Mouse (Mus musculus) left cerebral cortex, postnatal 25 days (tissue): ENCODE data around the gene Omt2a. TPM values are rescaled to one million over a fixed set of nuclear protein-coding genes. Genes with fewer than 3 reads are reported as not detected.
A peak's percentile ranks its signal among the peaks of the same experiment; 100 is the strongest.
"Not testable (repeated sequence)": the region's sequence is repeated elsewhere in the genome, so short reads cannot be mapped to it uniquely, and the experiment has no call there.

Experiments used
- DNase-seq, 2 experiments: peaks; one replicate each; pipeline ENCODE4 v3.0.0; 2022; ENCODE audit warnings: low spot score in 2 of 2, mixed read lengths in 1 of 2
- intact Hi-C: fragments of 180-260 bp; cut with DNase I; formaldehyde crosslinking; loops from one replicate; pipeline ENCODE4 v1.15.1; 2025
- total RNA-seq, 2 experiments: library from RNA; stranded (reverse); gene quantifications; 2 replicates each; pipeline ENCODE4 v1.2.3; 2021

Omt2a gene
- total RNA-seq, 2 experiments from 2014 or later: not detected

DNA sequence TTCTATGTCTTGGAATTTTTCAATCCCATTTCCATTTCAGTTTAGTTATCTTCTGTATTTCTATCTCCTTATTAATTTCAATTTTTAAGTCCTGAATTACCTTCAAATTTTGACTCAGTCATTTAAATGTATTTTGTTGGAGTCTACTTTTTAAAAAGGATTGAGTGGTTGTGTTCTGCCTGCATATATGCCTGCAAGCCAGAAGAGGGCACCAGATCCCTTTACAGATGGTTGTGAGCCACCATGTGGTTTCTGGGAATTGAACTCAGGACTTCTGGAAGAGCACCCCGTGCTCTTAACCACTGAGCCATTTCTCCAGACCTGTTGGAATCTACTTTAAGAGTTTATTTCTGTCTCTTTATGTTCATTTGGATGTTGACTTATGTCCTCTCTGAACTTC is 4.9 kb upstream of the Omt2a start:
- intact Hi-C loops: no loop called here
- no peak for DNase-seq

DNA sequence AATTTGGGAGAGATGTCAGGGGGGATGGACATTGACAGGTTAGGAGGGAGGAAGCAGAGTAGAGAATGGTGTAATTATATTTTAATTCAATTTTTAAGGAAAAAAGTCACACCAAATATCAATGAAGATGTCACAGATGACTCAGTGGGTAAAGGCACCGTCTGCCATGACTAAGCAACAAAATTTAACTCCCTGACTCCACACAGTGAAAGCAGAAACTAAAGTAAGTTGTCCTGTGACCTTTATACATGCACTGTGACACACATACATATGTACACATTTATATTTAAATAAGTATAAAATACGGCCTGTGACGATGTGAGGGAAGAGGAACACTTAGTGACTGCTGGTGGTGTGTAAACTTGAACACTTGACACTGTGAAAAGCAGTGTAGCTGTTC is 6.5 kb downstream of the Omt2a start:
- DNase-seq, intact Hi-C loops: not testable (repeated sequence)

DNA sequence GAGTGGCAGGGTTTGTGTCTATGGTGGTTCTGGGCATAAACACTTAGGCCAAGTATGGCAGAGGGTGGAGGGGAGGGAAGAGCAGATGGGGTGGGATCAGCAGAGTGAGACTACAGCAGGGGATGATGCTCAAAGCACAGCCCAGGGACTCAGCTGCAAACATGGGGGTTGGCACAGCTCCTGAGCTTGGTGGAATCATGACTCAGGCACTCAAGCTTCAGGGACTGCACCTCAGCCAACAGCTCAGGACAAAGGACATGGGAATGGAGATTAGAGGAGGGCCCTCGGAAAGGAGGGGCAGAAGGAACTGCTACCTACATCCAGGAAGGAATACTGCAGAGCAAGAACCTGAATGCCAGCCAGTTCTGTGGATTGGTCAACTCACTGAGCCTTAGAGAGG is 15.5 kb downstream of the Omt2a start:
- intact Hi-C loops: loop anchor here (10.0 kb wide), 1 partner anchor 46 kb away; no protein-coding TSS in a partner anchor

DNA sequence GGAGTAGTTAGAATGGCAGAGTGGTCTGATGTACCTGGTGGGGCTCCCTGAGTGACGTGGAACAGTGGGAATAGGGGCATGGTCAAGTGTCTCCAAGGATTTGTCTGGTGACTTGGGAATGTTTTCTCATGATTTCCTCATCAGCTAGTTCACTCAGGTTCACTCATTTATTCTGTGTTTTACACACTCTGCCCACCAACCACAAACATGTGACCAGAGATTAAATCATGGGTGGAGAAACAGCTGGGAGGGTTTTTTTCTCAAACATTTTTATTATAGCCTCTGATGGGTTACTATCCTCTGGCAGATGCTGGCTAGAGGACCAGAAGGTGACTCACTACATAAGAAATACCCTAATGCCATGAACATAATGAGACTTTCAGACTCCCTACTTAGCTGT is 16.4 kb downstream of the Omt2a start:
- intact Hi-C loops: loop anchor here (10.0 kb wide), 1 partner anchor 47 kb away; no protein-coding TSS in a partner anchor

More for the DNA sequence above, 15.5 kb downstream of the Omt2a start:
- not testable (repeated sequence) for DNase-seq

DNA sequence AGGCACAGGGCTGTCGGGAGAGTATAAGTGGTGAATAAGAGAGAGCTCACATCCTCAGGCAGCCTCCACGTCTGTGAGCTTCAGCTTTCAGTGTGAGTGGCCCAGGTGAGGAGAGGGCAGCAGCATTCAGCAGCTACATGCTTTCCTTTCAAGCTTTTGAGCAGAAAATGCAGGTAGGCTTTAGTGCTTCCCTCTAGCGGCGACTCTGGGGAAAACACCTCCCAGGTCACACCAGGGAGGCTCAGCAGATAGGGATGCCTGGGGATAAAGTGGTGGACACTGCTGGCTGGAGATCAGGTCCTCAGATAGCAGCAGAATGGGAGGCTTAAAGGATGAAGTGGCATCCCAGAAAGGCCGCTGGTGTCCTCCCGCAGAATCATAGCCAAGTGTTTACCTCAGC is 18.5 kb downstream of the Omt2a start:
- intact Hi-C loops: loop anchor here (10.0 kb wide), 1 partner anchor 49 kb away; no protein-coding TSS in a partner anchor
- peak; percentile 10 to 48 for DNase-seq

More for the DNA sequence above, 16.4 kb downstream of the Omt2a start:
- no peak for DNase-seq

DNA sequence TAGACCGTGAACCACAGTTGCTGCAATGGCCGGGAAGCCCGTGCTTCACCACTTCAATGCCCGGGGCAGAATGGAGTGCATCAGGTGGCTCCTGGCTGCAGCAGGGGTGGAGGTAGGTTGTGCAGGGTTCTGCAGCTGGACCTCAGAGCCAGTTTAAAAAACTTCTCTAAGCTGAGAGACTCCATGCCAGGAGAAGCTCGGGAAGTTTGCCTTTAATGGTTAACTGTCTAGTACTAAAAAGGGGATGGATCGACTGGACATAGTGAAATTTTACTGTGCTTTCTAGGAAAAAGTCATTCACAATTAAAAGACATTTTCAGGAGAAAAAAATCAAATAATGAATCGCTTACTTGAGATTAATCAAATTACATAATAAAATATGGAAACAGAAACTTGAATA is 19.8 kb downstream of the Omt2a start:
- intact Hi-C loops: loop anchor here (10.0 kb wide), 1 partner anchor 50 kb away; no protein-coding TSS in a partner anchor
- not testable (repeated sequence) for DNase-seq

DNA sequence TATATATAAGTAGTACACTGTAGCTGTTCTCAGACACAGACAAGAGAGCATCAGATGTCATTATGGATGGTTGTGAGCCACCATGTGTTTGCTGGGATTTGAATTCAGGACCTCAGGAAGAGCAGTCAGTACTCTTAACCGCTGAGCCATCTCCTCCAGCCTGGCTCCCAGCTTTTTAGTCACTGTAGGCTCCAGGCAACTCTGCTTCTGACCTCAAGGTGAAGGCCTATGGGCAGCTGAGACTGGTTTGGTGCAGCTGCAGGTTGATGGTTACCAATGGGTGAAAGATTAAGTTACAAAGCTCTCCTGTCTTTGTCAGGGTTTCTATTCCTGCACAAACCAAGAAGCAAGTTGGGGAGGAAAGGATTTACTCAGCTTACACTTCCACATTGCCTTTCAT is 20.9 kb downstream of the Omt2a start:
- intact Hi-C loops: loop anchor here (10.0 kb wide), 1 partner anchor 51 kb away; no protein-coding TSS in a partner anchor
- not testable (repeated sequence) for DNase-seq

DNA sequence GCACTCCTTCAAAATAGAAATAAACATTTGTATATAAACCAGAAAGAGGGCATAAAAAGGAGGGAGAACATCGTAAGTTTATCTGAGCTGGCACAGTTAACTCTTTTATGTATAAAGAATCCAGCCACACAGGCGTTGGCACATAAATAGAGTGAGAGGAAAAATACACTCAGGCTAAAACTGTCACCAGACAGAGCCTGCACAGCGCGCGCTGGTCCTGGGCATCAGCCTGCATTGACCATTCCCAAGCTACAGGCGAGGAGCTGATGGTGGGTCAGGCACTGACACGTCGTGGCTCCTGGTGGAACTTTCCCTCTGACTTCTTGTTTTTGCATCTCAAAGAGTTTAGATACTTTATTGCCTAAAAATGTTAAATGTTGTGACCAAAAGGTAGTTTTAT is 22.1 kb downstream of the Omt2a start:
- DNase-seq: not testable (repeated sequence)
- intact Hi-C loops: loop anchor here (10.0 kb wide), 1 partner anchor 52 kb away; no protein-coding TSS in a partner anchor

DNA sequence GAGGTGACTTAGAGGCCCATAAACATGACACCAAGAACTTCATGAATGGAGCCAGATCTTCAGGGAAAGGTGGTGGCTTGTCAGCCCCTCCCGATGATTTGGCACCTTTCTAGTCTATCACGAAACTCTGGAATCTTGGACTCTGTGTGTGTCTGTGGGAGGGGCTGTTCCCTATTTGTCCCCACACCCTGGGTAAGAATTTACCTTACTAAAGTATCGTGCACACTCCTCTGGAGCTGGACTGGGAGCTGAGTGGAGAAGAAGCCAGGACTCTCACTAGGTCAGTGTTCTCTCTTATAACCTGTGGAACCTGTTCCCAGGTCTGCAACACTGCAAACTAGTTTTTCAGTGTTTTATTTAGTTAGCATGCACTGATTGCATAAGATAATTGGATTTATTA is 24.9 kb downstream of the Omt2a start, which contains the start of gene Gm10639:
Gm10639 (plus strand) TSS at position 201 of the 400 bp plus-strand sequence.
- intact Hi-C loops: loop anchor here (10.0 kb wide), 1 partner anchor 55 kb away; no protein-coding TSS in a partner anchor
- DNase-seq: not testable (repeated sequence)

DNA sequence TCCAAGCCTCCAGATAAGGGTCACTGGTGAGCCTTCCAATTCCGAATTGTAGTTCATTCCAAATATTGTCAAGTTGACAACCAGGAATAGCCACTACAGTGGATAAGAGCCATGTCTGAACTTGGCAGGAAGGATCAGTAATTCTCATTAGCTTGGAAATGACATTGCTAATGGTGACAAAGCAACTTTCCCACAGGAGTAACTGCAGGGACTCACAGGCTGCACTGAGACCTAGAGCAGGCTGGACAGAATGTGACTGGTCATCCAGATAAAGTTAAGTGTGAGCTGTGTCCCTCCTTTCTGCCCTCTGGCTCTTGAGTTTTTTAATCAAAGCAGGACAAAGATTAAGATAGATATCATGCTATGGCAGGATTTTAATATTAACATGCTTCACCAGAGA is 25.5 kb downstream of the Omt2a start:
- intact Hi-C loops, DNase-seq: not testable (repeated sequence)

DNA sequence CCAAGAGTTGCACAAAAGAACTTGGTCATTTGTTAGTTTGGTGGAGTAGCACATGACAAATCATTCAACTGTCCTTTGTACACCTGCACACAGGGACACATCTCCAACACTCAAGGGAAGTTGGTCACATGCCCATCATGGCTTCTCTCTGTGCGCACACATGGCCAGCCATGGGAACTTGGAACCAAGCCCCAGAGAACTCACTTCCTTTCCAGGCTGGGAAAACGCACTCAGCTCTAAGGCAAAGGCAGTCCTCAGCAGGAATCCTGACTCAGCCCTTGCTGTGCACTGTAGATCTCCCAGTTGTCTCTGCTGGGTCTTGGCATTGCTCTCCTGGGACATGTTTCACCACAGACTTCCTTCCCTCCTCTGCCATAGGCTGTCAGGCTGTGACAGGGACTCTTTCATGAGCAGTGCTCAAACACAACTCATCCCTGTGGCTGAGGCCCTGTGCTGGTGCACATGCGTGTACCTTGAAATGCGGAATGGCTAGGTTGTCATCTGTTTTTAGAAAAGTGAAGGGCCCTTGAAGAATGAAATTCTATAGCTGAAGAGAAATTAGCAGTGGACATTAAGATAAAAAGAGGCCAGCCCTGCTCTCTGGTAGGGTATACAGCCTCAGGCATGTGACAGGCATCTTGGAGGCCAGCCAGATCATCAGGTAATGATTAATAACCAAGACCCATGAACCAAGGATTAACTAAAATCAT is 32.4 kb downstream of the Omt2a start:
- DNase-seq, intact Hi-C loops: not testable (repeated sequence)

DNA sequence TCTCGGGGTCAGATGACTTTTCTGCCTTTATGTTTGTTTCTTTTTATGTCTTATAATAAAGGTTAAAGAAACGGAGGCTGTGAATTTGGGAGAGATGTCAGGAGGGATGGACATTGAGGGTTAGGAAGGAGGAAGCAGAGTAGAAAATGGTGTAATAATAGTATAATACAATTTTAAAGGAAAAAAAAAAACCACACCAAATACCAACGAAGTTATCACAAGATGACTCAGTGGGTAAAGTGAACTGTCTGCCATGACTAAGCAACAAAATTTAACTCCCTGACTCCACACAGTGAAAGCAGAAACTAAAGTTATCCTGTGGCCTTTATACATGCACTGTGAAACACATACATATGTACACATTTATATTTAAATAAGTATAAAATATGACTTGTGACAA is 43.7 kb downstream of the Omt2a start:
- intact Hi-C loops, DNase-seq: not testable (repeated sequence)

Other genes starting within 250 kb of the Omt2a start
- gene Fbxo9, start 205.7 kb downstream of the Omt2a start, total RNA-seq: 100 to 1,000 TPM; 112 to 125 TPM
- gene Ick, start 205.6 kb downstream of the Omt2a start, total RNA-seq: 10 to 100 TPM; 18.7 to 19.8 TPM
- gene Gsta4, start 132.0 kb downstream of the Omt2a start, total RNA-seq: 10 to 100 TPM; 34.1 to 36.3 TPM
- gene Gsta1, start 84.1 kb downstream of the Omt2a start, total RNA-seq: not detected
- gene Gm3776, start 57.7 kb downstream of the Omt2a start, total RNA-seq: not detected
- not detected for gene Gm10639, start 24.9 kb downstream of the Omt2a start, total RNA-seq
- gene Omt2b, start 12.8 kb upstream of the Omt2a start, total RNA-seq: not detected
- under 1 TPM in 1 of 2 experiments, not detected in 1; 0.43 TPM for gene Gsta2, start 41.0 kb upstream of the Omt2a start, total RNA-seq
- not detected for gene Dppa5a, start 53.4 kb upstream of the Omt2a start, total RNA-seq
- under 1 TPM in 1 of 2 experiments, not detected in 1; 0.16 TPM for gene Ooep, start 63.9 kb upstream of the Omt2a start, total RNA-seq
- gene Ddx43, start 81.0 kb upstream of the Omt2a start, total RNA-seq: under 1 TPM in 1 of 2 experiments, not detected in 1; 0.14 TPM
- gene Cgas, start 128.4 kb upstream of the Omt2a start, total RNA-seq: under 1 TPM; 0.48 to 0.53 TPM
- gene Mto1, start 133.4 kb upstream of the Omt2a start, total RNA-seq: 10 to 100 TPM; 26.0 to 29.5 TPM
- gene Gm17324, start 134.0 kb upstream of the Omt2a start, total RNA-seq: under 1 TPM; 0.66 to 0.73 TPM
- gene Eef1a1, start 174.4 kb upstream of the Omt2a start, total RNA-seq: 1,000 to 10,000 TPM; 2,219 to 2,332 TPM